Mouse (Mus musculus): ENCODE results near the gene Cenpv. TPM values are rescaled to one million over a fixed set of nuclear protein-coding genes. Genes with fewer than 3 reads are reported as not detected.

Gene Cenpv
- polyA plus RNA-seq, 1 experiment from 2014 or later = 49.8 TPM

DNA sequence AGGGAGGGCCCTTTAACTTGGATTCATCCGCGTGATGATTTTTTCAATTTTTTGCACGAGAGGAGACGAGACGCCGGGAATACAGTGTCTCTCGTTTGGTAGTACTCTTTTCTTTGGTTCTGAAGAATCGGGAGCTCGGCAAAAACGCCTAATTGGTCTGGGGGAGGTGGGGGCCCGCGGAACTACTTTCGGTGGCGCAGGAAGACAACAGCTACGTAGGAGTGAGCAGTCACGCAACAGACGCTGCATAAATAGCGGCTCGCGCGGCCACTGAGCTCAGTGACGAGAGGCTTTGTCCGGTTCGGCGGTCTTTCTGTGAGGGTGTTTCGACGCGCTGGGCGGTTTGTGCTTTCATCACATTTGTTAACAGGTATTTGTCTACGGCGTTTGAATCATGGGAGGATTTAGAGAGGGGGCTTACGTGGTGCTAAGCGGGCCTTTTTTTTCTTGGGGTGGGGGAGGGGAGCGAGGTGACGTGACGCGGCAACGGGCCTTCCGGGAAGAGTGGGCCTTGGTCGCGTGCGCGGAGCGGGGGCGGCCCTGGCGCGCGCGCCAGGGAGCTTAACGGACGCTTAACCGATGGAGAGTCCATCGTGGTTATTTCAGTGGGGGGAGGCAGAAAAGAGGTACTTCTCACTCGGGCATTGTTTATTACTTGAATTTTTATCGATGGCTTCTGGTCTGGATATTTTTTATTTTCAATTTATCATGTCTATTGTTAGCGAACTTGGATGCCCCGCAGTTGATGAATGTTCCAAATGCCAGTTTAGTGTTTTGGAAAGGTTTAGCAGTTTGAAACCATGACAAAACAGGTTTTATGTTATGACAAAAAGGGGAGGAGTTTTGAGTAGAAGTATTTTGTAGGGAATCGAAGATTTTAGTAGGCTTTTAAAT, 12.4 kb upstream of the Cenpv start:
- Histone ChIP-seq H3K4me1 (ENCODE audit: control insufficient read depth, insufficient read depth, low read length) (no peaks in the 10 kb centered on the region; the same call in 1 of the 2 replicates), H3K4me3 (ENCODE audit: low read depth, low read length) (peak overlapping the region; percentile 73), H3K27me3 (ENCODE audit: control insufficient read depth, insufficient read depth, low read length) (no peaks in the 10 kb centered on the region), H3K9ac (replicated peaks; ENCODE audit: low read length) (peak overlapping the region; percentile 85), H3K9me3 (replicated peaks; ENCODE audit: control insufficient read depth, low read length) (no peaks in the 10 kb centered on the region), H3K36me3 (replicated peaks; ENCODE audit: control insufficient read depth, insufficient read depth, low read depth, low read length) (peaks cover 4% of the 10 kb centered on the region; the same call in 1 of the 2 replicates), H3K27ac (replicated peaks; ENCODE audit: low read depth, low read length) (peak overlapping the region; percentile 84), H3K4me2 (ENCODE audit: low read depth, low read length) (peak overlapping the region; percentile 42)
- ATAC-seq (replicated peaks; ENCODE audit: insufficient number of reproducible peaks, low FRiP score, low TSS enrichment, low read depth) (peak; percentile 56), DNase-seq (ENCODE audit: low spot score) (peak; percentile 91)
- WGBS = under 1% methylated on average over 57 of the region's 58 CpGs

- H3K4me1 ChIP-seq (ENCODE audit: control insufficient read depth, insufficient read depth, low read length) = no peaks in the 10 kb centered on the region; the same call in 1 of the 2 replicates
- no peaks in the 10 kb centered on the region for H3K27me3 ChIP-seq (ENCODE audit: control insufficient read depth, insufficient read depth, low read length)
- DNase-seq (ENCODE audit: low spot score) (peak; percentile 100), ATAC-seq (replicated peaks; ENCODE audit: insufficient number of reproducible peaks, low FRiP score, low TSS enrichment, low read depth) (peak; percentile 92)
- H3K4me2 ChIP-seq (ENCODE audit: low read depth, low read length) = peak within 1 kb of the TSS; percentile 64
- H3K9ac ChIP-seq (replicated peaks; ENCODE audit: low read length) = peak within 1 kb of the TSS; percentile 87
- H3K4me3 ChIP-seq (ENCODE audit: low read depth, low read length) = peak within 1 kb of the TSS; percentile 73
- H3K36me3 ChIP-seq (replicated peaks; ENCODE audit: control insufficient read depth, insufficient read depth, low read depth, low read length) = peaks cover 4% of the 10 kb centered on the region; the same call in 1 of the 2 replicates
- peak within 1 kb of the TSS; percentile 90 for H3K27ac ChIP-seq (replicated peaks; ENCODE audit: low read depth, low read length)
- no peaks in the 10 kb centered on the region for H3K9me3 ChIP-seq (replicated peaks; ENCODE audit: control insufficient read depth, low read length)
- under 1% methylated on average over 40 of the region's 40 CpGs for WGBS
Measured at GRCm38 (mm10) chr11:62550727-62551225, 11.7 kb upstream of the Cenpv start, which contains the start of gene Ubb. Gene Ubb, plus strand, starts transcription at chr11:62551171.

DNA sequence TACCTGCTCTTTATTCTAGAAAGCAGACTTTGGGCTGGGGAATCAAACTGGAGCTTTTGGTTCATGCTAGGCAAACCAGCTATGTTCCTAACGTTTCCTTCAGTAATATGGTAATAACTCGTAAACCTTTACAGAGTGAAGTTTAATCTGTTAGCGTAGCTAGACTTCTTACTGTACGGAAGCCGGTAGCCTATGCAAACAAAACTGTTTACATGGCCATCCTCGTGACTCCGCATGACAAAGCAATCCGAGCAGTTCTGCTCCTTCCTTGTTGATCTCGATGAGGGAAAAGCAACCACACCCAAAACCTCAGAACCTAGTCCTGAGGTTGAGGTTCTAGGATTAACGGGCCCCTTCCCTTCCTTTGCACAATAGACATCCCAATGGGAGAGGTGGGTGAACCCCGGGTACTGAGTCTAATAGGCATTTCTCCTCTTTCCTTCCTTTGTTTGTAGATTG, 11.2 kb upstream of the Cenpv start:
- ATAC-seq (replicated peaks; ENCODE audit: insufficient number of reproducible peaks, low FRiP score, low TSS enrichment, low read depth) = peak; percentile 31
- H3K4me2 ChIP-seq (ENCODE audit: low read depth, low read length) = peak overlapping the region; percentile 64
- H3K27ac ChIP-seq (replicated peaks; ENCODE audit: low read depth, low read length) = peak overlapping the region; percentile 90
- H3K36me3 ChIP-seq (replicated peaks; ENCODE audit: control insufficient read depth, insufficient read depth, low read depth, low read length) = peaks cover 4% of the 10 kb centered on the region; the same call in 1 of the 2 replicates
- H3K27me3 ChIP-seq (ENCODE audit: control insufficient read depth, insufficient read depth, low read length) = no peaks in the 10 kb centered on the region
- H3K4me3 ChIP-seq (ENCODE audit: low read depth, low read length) = peak overlapping the region; percentile 73
- H3K4me1 ChIP-seq (ENCODE audit: control insufficient read depth, insufficient read depth, low read length) = no peaks in the 10 kb centered on the region; the same call in 1 of the 2 replicates
- H3K9me3 ChIP-seq (replicated peaks; ENCODE audit: control insufficient read depth, low read length) = no peaks in the 10 kb centered on the region
- peak overlapping the region; percentile 87 for H3K9ac ChIP-seq (replicated peaks; ENCODE audit: low read length)
- WGBS = 7% methylated on average over 11 of the region's 11 CpGs
- peak; percentile 63 for DNase-seq (ENCODE audit: low spot score)

GRCm38 (mm10) chr11:62549782-62550181, 10.7 kb upstream of the Cenpv start:
- WGBS = 27% methylated on average over 5 of the region's 5 CpGs
- Histone ChIP-seq H3K27ac (replicated peaks; ENCODE audit: low read depth, low read length) (no peak overlapping the region), H3K4me1 (ENCODE audit: control insufficient read depth, insufficient read depth, low read length) (no peaks in the 10 kb centered on the region; the same call in 1 of the 2 replicates), H3K9ac (replicated peaks; ENCODE audit: low read length) (peak overlapping the region; percentile 87; the same call in 1 of the 2 replicates), H3K4me3 (ENCODE audit: low read depth, low read length) (peak overlapping the region; percentile 73), H3K4me2 (ENCODE audit: low read depth, low read length) (peak overlapping the region; percentile 64; the same call in 1 of the 2 replicates), H3K36me3 (replicated peaks; ENCODE audit: control insufficient read depth, insufficient read depth, low read depth, low read length) (peaks cover 4% of the 10 kb centered on the region; the same call in 1 of the 2 replicates), H3K27me3 (ENCODE audit: control insufficient read depth, insufficient read depth, low read length) (no peaks in the 10 kb centered on the region), H3K9me3 (replicated peaks; ENCODE audit: control insufficient read depth, low read length) (no peaks in the 10 kb centered on the region)
- no peak for ATAC-seq (replicated peaks; ENCODE audit: insufficient number of reproducible peaks, low FRiP score, low TSS enrichment, low read depth)
- peak; percentile 49 for DNase-seq (ENCODE audit: low spot score)

DNA sequence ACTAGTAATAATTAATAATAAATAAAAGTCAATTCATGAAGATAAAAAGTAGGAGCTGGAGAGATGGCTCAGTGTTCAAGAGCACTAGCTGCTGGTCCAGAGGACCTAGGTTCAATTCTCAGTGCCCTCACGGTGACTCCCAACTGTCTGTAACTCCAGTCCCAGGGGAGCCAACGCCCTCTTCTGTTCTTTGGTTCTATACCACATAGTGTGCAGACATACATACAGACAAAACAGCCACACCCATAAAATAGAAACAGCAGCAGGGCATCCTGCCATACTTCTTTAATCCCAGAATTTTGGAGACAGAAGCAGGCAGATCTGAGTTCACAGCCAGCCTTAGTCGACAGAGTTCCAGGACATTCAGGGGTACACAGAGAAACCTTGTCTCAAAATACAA, 4.9 kb upstream of the Cenpv start:
- 83% methylated on average over 3 of the region's 3 CpGs for WGBS
- no peak overlapping the region for H3K9ac ChIP-seq (replicated peaks; ENCODE audit: low read length)
- ATAC-seq (replicated peaks; ENCODE audit: insufficient number of reproducible peaks, low FRiP score, low TSS enrichment, low read depth) = no peak

GRCm38 (mm10) chr11:62541581-62541980, 2.5 kb upstream of the Cenpv start:
- ATAC-seq (replicated peaks; ENCODE audit: insufficient number of reproducible peaks, low FRiP score, low TSS enrichment, low read depth) (no peak), DNase-seq (ENCODE audit: low spot score) (no peak)
- peaks cover 6% of the 10 kb centered on the region; the same call in 1 of the 2 replicates for H3K27me3 ChIP-seq (ENCODE audit: control insufficient read depth, insufficient read depth, low read length)
- no peak overlapping the region for H3K4me2 ChIP-seq (ENCODE audit: low read depth, low read length)
- no peaks in the 10 kb centered on the region; the same call in 1 of the 2 replicates for H3K4me1 ChIP-seq (ENCODE audit: control insufficient read depth, insufficient read depth, low read length)
- H3K9me3 ChIP-seq (replicated peaks; ENCODE audit: control insufficient read depth, low read length) = no peaks in the 10 kb centered on the region
- no peak overlapping the region for H3K4me3 ChIP-seq (ENCODE audit: low read depth, low read length)
- no peak overlapping the region for H3K27ac ChIP-seq (replicated peaks; ENCODE audit: low read depth, low read length)
- 74% methylated on average over 8 of the region's 8 CpGs for WGBS
- H3K36me3 ChIP-seq (replicated peaks; ENCODE audit: control insufficient read depth, insufficient read depth, low read depth, low read length) = no peaks in the 10 kb centered on the region
- no peak overlapping the region for H3K9ac ChIP-seq (replicated peaks; ENCODE audit: low read length)

More for the DNA sequence above, 4.9 kb upstream of the Cenpv start:
- H3K4me3 ChIP-seq (ENCODE audit: low read depth, low read length) = no peak overlapping the region
- H3K4me2 ChIP-seq (ENCODE audit: low read depth, low read length) = no peak overlapping the region
- H3K27ac ChIP-seq (replicated peaks; ENCODE audit: low read depth, low read length) = no peak overlapping the region
- H3K27me3 ChIP-seq (ENCODE audit: control insufficient read depth, insufficient read depth, low read length) = peaks cover 4% of the 10 kb centered on the region; the same call in 1 of the 2 replicates
- H3K9me3 ChIP-seq (replicated peaks; ENCODE audit: control insufficient read depth, low read length) = no peaks in the 10 kb centered on the region
- DNase-seq (ENCODE audit: low spot score) = no peak
- H3K4me1 ChIP-seq (ENCODE audit: control insufficient read depth, insufficient read depth, low read length) = no peaks in the 10 kb centered on the region
- H3K36me3 ChIP-seq (replicated peaks; ENCODE audit: control insufficient read depth, insufficient read depth, low read depth, low read length) = no peaks in the 10 kb centered on the region

DNA sequence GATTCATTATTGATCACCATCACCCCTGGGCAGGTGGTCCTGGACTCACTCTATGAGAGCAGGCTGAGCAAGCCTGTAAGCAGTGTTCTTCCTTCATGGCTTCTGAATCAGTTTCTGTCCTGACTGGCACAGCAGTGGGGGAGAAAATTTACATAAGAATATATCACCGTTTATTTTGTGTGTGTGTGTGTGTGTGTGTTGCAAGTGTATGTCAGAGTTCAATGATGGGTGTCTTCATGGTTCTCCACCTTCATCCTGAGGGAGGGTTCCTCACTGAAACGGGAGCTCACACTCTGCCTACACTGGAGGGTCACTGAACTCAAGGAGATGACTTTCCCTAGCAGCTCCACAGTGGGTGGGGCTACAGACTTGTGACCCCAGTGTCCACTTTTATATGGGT, 1.9 kb upstream of the Cenpv start:
- Histone ChIP-seq H3K36me3 (replicated peaks; ENCODE audit: control insufficient read depth, insufficient read depth, low read depth, low read length) (no peaks in the 10 kb centered on the region), H3K9ac (replicated peaks; ENCODE audit: low read length) (no peak overlapping the region), H3K4me2 (ENCODE audit: low read depth, low read length) (no peak overlapping the region), H3K9me3 (replicated peaks; ENCODE audit: control insufficient read depth, low read length) (no peaks in the 10 kb centered on the region), H3K27ac (replicated peaks; ENCODE audit: low read depth, low read length) (no peak overlapping the region), H3K27me3 (ENCODE audit: control insufficient read depth, insufficient read depth, low read length) (peaks cover 6% of the 10 kb centered on the region; the same call in 1 of the 2 replicates), H3K4me3 (ENCODE audit: low read depth, low read length) (no peak overlapping the region), H3K4me1 (ENCODE audit: control insufficient read depth, insufficient read depth, low read length) (no peaks in the 10 kb centered on the region; the same call in 1 of the 2 replicates)
- DNase-seq (ENCODE audit: low spot score) (no peak), ATAC-seq (replicated peaks; ENCODE audit: insufficient number of reproducible peaks, low FRiP score, low TSS enrichment, low read depth) (no peak)
- 74% methylated on average over 2 of the region's 2 CpGs for WGBS
